Mouse (Mus musculus) cerebellum, postnatal 36 days (tissue): ENCODE measurements around the gene Arid3a.

ENCODE experiments used
- DNase-seq, 2 experiments: peaks; one replicate each; pipeline ENCODE4 v3.0.0; 2021 to 2022; ENCODE audit warnings: mixed read lengths in 2 of 2

Gene Arid3a

DNA sequence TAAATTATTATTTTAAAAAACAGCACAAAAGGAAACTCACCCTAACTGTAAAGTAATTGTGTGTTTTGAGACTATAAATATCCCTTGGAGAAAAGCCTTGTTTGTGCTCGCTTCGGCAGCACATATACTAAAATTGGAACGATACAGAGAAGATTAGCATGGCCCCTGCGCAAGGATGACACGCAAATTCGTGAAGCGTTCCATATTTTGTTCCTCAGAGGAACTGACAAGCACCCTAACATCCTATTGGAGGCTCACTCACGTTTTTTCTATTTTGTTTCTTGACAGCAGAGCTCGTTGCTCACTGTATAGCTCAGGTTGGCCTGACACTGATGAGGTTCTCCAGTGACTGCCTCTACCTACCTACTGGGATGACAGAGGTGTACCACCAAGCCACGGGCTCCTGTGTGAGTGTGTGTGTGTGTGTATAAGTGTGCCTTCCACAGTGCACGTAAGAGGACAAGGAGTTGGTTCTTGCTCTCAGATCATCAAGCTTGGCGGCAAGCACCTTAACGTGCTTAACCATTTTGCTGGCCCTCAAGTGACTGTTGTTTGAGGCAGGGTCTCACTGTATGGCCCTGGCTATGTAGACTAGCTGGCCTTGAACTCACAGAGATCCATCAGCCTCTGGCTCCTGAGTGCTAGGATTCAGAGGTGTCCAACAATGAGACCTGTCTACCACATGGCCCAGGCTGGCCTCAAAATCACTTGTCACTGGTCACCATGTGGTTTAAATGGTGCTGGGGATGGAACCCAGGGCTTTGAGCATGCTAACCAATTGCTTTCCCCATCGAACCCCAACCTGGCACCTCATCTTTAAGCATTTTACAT lies 17.5 kb upstream of the Arid3a start:
- DNase-seq, result no peak

DNA sequence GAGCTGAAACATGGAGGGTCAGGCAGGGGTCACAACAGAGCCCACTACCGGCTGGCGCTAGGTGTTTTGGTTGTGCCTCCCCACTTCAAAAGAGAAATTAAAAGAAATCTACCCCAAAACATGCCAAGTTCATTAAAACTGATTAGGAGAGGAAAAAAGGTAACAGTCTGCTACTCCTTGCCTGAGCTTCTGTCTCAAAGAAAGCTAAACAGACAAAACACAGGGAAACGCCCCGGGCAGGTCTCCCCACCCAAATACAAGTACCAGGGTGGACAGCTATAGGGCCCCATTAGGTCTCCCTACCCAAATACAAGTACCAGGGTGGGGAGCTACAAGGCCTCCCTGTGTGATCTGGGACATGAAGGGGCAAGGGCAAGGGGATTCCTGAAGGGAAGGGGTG lies 16.3 kb upstream of the Arid3a start, which contains the start of gene Gm26602:
Gene Gm26602, plus strand, starts transcription at position 301 of the 400 bp plus-strand sequence.
- DNase-seq, result no peak

DNA sequence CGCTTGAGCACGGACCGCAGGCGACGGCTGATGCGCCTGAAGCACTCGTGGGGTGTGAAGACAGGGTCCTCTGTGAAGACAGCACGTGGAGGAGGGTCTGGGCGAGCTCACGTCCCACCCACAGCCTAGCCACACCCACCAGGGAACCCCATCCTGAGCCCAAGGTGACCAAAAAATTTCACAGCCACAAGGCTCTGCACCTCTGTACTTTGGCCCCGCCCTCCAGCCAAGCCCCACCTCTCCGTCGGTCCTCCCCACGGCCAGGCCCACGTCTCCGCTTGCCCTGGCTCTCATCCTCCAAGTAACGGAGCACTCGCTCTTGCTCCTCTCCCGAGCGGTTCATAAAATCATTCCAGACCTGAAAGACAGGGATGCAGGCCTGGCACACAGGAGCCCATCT lies 14.4 kb upstream of the Arid3a start:
- DNase-seq, result no peak

DNA sequence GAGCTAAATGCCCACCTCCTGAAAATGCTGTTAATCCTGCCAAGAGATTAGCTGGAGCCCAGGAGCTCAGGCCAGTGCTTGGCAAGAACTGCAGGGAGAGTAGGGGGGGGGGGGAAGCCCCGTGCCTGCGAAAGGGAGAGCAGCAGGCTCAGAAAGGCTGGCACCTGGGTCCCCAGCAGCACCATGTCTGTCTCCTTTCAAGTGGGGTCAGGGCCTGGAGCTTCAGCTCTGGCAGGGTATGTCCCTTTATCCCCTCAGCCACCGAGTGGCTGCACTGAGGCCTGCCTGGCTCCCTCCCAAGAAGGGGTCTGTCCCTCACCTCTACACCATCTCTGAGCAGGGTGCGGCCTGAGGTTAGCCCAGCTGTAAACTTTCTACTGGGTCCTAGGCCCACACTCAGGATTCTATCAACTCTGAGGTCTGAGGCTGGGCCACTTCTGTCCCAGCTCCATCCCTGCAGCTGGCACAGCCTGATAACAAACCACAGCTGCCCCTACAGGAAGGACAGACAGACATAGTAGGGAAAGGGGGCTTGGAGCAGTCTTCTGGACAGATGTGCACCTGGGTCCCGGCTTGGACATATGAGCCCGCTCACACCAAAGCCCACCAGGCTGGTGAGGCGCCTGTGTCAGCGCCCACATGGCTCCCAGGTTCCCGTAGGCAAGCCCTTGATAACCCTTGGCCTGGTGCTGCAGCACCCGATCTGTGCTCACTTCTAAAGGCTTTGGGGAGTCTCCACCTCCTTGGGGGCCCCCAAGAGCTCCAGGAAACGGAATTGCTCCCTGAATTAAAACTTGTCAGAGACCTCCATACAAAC lies 12.5 kb upstream of the Arid3a start:
- no peak for DNase-seq

DNA sequence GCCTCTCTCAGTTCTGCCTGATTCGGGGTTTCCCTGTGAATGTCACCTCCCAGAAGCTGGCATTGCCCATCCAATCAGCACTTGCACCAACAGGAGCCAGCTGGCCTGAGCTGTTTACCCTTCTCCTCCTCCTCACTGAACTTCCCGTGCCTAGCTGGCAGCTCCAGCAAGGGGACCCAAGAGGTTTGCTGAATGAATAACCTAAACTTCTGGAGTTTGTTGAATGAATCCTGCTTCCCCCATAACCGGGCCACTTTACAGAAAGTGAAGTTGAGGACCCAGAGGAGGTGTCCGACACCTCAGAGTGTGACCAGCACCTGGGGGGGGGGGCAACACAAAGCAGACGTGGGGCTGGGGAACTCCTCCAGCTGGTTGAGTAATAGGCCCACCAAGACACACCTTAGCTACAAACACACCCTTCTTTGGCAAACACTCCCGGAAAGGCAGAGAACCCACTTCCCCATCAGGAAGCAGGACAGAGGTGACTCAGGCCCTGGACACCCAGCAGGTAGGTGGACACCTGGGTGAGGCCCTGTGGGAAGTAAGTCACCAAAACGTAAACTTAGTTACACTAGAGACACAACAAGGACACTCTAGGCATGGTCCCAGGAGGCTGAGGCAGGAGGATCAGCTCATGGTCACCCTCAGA lies 11.8 kb upstream of the Arid3a start:
- DNase-seq, result no peak

DNA sequence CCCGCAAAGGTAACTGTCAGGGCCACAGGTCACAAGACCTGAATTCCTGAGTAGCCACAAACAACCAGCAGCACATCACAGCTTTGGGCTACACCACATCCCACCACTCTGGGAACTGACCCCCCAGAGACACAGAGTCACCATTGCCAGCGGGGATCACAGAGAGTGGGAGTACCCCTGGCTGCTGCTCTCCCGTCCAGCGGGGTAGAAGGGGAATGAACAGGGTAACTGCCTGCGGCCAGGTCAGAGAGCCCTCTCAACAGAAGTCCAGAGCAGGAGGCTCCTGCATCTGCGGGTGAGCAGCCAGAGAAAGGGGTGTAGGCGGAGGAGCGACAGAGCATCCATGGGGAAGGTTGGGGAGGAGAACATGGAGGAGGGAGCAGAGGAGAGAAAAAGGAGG lies 10.8 kb upstream of the Arid3a start:
- no peak for DNase-seq

DNA sequence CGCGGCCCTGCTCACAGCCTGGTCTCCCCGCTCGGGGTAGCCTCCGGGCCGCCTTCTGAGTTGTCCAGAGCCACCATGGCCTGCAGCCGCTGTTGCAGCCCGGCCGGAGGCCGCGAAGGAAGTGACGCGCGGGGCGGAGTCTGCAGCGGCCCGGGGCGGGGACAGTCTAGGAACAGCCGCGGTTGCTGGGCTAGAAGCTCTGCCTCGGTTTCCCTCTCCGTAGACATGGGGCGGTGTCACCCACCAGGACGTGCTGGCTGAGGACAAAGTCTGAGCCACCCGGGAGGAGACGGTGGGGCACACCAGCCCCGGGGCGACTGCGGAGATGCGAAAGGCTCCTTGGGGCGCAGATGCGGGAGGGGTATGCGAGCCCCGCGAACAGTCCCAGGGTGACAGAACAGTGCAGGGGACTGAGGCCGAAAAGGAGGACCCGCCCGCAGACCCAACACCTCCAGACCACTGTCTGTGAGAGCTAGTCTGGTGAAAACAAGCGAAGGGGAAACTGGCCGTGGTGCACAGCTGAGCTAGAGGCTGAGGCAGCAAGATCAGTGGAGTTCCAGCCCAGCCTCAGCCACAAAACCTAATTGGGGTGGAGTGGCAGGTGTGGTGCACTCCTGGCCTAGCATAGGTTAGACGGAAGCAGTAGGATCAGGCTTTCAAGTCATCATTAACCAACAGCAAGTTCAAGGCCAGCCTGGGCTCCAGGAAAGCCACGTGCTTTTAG lies 9.9 kb upstream of the Arid3a start, which contains the start of gene Kiss1r:
Gene Kiss1r, plus strand, starts transcription at position 164 of the 724 bp plus-strand sequence.
- peak; percentile 82 to 86 for DNase-seq

DNA sequence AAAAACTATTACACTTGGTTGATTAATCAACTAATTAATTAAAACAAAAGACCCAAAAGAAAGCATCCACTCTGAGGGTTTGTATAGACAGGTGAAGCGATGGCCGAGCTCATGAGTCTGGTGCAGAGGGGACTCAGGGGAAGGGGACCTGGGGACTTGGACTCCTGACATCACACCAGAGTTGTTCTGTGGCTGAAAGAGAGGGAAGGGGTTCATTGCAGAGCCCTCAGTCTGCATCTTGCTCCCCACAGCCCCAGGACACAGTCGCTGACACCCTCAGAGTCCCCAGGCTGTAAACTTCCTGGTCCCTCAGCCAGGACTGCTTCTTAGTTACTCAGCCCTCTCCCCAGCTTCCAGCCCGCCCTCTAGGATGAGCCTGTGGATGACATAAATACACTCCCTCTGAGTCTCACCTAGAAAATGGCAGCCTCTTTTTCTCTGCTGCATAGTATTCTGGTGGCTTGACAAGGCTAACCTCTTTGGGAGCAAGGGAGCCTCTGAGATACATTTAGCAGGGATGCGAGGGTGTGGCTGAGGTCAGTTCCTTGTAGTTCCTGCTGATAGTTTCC lies 9.2 kb upstream of the Arid3a start:
- no peak for DNase-seq

DNA sequence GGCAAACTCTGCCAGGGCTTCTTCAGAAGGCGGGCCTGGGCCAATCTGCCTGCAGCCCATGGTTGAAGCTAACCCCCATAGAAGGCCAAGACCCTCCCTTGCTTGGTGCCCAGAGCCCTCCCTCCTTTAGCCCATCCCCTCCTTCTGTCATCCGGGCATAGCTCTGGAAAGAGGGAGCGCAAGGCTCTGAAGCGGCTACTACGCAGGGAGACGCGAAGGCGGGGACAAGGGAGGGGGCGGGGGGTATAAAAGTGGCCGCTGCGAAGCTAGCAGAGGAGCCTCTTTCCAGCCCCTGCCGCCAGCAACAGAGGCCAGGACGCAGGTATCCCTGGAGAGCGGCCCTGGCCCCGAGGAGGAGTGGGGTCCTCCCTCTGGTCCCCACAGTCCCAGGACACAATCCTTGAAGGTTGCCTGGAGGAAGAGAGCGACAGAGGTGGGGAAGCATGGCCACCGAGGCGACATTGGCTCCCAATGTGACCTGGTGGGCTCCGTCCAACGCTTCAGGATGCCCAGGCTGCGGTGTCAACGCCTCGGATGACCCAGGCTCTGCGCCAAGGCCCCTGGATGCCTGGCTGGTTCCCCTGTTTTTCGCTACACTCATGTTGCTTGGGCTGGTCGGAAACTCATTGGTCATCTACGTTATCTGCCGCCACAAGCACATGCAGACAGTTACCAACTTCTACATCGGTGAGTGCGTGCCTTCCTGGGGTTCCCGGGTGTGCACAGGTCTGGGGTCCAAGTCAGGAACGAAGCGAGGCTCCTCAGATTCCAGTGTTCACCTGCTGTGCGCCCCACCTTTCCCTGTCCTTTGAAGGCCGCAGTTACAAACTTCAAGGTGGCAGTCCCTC lies 8.4 kb upstream of the Arid3a start:
- no peak for DNase-seq

DNA sequence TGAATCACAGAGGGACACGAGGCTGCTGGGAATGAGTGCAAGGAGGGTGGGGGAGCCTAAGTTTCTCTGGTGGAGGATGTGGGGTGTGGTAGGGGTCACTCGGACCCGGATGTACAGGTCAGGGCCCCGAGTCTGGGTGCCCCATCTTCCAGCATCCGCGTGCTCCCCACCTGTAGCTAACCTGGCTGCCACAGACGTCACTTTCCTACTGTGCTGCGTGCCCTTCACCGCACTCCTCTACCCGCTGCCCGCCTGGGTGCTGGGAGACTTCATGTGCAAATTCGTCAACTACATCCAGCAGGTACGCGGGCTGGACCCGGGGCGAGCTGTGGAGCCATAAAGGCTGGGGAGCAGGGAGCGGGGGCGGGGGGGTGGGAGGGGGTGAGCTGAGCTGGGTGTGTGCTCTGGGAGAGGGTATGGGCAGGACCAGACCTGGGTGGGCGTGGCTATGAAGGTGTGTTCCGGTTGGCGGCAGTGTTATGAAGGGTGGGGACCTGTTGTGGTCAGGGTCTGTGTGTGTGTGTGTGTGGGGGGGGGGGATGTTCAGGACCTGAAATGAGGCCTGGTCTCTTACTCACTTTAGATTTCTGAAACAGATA lies 7.5 kb upstream of the Arid3a start:
- DNase-seq, result no peak

DNA sequence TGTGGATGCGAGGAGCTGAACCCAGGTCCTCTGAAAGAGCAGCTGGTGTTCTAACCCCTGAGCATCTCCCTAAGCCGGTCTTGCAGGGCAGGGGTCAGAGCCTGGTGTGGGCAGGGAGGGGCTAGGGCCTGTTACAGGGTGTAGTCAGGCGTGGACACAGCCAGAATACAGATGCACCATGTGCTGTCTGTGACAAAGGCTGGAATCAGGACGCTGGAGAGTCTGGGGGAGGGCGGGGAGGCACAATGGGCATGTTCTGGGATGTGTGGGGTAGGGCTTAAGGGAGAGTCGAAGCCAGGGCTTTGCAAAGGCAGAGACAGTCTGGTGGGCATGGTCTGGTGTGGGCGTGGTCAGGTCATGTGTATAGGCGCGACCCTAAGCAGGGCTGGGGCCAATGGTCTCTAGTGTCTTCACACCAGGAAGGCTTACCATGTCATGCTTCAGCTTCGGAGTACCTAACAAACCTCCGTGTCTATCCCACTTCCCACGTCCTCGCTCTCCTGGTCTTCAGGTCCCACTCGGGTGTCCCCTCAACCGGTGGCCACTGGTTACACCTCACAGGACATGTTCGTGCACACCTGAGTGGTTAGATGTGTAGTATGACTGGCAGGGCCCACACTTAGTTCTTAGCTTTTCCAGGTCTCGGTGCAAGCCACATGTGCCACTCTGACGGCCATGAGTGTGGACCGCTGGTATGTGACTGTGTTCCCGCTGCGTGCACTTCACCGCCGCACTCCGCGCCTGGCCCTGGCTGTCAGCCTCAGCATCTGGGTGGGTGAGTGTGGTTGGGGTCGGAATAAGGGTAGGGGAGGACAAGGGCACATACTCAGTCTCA lies 6.6 kb upstream of the Arid3a start:
- DNase-seq, result no peak

DNA sequence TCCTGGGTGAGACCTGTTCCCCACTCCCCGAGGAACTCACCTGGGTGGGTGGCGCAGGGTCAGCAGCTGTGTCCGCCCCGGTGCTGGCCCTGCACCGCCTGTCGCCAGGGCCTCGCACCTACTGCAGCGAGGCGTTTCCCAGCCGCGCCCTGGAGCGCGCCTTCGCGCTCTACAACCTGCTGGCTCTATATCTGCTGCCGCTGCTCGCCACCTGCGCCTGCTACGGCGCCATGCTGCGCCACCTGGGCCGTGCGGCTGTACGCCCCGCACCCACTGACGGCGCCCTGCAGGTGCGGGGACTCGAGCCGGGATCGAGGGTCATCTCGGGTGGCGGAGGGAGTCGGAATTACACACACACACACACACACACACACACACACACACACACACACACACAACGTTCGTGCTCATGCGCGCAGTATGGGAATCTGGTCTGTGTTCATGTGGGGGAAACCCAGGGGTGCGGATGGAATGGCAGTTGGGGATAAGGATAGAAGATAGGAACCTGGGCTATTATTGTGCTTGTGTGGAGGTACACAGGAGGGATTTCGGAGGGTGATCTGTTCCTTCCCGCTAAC lies 5.8 kb upstream of the Arid3a start, which contains the start of gene R3hdm4:
Gene R3hdm4, minus strand, starts transcription at position 251 of the 578 bp plus-strand sequence.
- DNase-seq, result no peak

DNA sequence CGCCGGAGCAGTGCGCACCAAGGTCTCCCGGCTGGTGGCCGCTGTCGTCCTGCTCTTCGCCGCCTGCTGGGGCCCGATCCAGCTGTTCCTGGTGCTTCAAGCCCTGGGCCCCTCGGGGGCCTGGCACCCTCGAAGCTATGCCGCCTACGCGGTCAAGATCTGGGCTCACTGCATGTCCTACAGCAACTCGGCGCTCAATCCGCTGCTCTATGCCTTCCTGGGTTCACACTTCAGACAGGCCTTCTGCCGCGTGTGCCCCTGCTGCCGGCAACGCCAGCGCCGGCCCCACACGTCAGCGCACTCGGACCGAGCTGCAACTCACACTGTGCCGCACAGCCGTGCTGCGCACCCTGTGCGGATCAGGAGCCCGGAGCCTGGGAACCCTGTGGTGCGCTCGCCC lies 5.3 kb upstream of the Arid3a start:
- no peak for DNase-seq

DNA sequence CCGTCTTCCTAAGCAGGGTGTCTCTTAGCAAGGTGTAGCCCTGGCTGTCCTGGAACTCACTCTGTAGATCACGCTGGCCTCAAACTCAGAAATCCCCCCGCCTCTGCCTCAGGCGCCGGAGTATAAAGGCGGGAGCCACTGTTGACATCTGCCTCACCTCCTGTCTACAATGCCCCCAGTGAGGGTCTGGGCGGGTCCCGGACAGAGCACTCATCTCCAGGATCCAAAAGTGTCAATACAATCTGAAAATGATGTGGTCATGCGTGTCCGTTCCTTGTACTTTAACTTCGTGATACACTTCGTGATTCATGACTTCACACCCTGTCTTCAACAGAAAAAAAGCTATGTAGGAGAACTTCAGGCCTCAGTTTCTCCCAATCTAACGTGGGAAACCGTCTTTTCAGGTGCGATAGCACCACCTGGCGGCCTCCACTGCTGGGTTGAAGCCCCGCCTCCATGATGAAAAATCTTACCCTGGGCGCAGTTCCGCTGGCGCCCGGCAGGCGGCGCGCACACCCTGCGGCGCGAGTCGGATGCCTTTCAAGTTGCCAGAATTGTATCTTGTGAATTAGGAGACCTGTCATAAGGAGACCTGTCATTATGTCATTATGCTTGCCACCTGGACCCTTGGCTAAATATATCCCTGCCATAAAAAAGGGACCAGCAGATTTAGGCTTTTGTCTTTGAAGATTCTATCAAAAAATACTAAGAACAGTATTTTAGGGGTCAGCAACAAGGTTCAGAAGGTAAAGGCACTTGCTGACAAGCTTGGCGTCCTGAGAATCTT lies 1.7 kb upstream of the Arid3a start:
- DNase-seq, result peak; percentile 95 to 99

DNA sequence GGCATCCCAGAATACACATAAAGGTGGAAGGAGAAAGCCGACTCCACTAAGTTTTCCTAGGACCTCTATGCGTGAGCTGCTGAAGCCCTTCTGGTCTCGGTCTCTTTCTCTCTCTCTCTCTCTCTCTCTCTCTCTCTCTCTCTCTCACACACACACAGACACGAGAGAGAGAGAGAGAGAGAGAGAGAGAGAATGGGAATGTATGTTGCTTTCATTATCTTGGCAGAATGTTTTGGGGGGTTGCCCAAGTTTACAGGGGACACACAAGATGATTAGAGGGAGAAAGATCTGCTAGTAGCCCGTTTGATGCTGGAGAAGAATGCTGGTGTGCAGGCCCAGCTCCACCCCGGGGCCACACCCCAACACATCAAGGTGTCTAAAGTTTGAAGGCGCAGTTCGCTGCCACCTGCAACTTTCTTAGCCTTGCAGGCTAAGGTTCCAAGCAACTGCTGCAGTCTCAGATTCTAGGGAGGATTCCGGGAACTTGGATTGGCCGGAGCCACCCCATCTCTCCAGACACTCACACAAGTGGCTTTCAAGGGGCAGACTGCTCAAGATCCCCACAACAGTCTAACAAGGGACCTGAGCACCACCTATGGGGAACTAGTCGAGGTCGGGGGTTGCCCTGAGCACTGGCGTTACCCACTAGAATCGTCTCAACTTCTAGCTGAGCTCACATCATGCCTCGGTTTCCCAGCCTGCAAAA lies 905 bp upstream of the Arid3a start:
- no peak for DNase-seq

DNA sequence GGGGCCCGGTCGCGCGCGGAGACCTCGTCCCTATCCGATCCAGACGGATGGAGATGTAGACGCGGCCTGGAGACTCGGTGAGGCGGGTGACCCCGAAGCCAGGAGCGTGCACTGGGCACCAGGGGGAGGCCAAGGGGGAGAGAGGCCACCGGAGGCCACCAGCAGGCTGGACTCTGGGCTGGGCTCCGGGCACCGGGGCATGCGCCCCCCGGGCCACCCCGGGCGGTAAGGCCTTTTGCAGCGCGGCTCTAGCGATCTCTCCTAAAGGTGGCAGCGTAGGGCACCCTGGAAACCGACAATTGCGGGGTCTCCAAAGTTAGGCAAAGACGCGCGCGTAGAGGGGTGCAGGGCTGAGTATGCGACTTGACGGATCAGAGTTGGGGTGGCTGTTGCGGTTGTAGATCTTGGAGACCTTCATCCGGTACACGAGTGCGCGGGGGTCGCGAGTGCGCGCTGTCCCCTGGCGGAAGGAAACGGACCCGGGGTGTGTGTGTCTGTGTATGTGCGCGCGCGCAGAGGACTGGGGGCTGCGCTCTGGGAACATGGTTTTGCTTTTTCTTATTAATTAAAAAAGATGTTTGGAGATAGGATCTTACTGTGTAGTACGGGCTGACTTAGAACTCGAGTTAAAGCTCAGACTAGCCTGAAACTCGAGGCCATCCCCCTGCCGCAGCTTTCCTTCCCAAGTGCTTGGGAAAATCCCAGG lies 634 bp downstream of the Arid3a start:
- peak in 1 of 2 experiments; percentile 50 for DNase-seq

DNA sequence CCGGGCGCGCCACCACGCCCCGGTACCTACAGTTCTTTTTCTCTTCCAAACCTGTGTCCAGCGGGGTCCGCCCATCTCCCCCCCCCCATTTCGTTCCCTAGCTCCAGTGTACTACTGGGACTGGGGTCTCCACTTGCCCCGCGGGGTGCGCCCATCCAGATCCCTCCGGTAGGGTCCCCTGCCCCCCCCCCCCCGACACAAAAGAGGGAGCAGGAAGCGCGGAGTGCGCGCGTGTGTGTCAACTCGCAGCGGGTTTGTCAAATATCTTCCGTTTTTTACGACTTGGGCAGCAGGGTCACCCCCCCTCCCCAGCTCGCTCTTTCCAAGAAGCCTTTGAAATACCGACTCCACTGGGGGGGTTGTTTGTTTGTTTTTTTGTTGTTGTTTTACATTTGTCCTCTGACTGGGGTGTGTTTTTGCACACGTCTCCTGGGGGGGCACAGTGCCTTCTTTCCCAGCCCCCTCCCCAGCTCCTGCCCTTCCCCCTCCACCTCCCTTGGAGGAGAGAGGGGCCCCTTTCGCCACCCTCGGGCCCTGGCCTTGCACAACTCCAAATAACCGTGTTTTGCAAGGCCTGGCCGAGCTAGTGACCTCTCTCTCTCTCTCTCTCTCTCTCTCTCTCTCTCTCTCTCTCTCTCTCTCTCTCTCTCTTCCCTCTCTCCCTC lies 1.3 kb downstream of the Arid3a start:
- DNase-seq, result no peak
